Mouse (Mus musculus) thymus, postnatal 10 days (tissue): Measurements from ENCODE around the gene Erbb4.

Source experiments
- DNase-seq, 2 experiments: peaks; one replicate each; pipeline ENCODE4 v3.0.0; 2021; ENCODE audit warnings: low spot score in 2 of 2

The Erbb4 gene

GRCm38 (mm10) chr1:68517820-68518219 is 590.0 kb downstream of the Erbb4 start:
- no peak for DNase-seq

- no peak for DNase-seq
These were observed 604.0 kb downstream of the Erbb4 start for GRCm38 (mm10) chr1:68503873-68504272.

GRCm38 (mm10) chr1:68501561-68501960 is 606.3 kb downstream of the Erbb4 start:
- DNase-seq: no peak

- DNase-seq: no peak
These were observed 641.4 kb downstream of the Erbb4 start for GRCm38 (mm10) chr1:68466390-68466960.

GRCm38 (mm10) chr1:68451274-68451673 is 656.6 kb downstream of the Erbb4 start:
- DNase-seq: no peak

- no peak for DNase-seq
These were observed 683.4 kb downstream of the Erbb4 start for GRCm38 (mm10) chr1:68424336-68424983.

- DNase-seq: no peak
These were observed 706.7 kb downstream of the Erbb4 start for GRCm38 (mm10) chr1:68401204-68401603.

GRCm38 (mm10) chr1:68371531-68371930 is 736.3 kb downstream of the Erbb4 start:
- DNase-seq: no peak

GRCm38 (mm10) chr1:68333714-68334113 is 774.1 kb downstream of the Erbb4 start:
- no peak for DNase-seq

- DNase-seq: no peak
These were observed 802.0 kb downstream of the Erbb4 start for GRCm38 (mm10) chr1:68305813-68306212.

GRCm38 (mm10) chr1:68284443-68284842 is 823.4 kb downstream of the Erbb4 start:
- no peak for DNase-seq

- no peak for DNase-seq
These were observed 832.0 kb downstream of the Erbb4 start for GRCm38 (mm10) chr1:68275819-68276218.

GRCm38 (mm10) chr1:68178580-68178979 is 929.3 kb downstream of the Erbb4 start:
- DNase-seq: no peak

- DNase-seq: no peak
These were observed 952.6 kb downstream of the Erbb4 start for GRCm38 (mm10) chr1:68155253-68155652.

- DNase-seq: no peak
These were observed 957.3 kb downstream of the Erbb4 start for GRCm38 (mm10) chr1:68150572-68150971.

GRCm38 (mm10) chr1:68142562-68143350 is 965.1 kb downstream of the Erbb4 start:
- no peak for DNase-seq

GRCm38 (mm10) chr1:68134943-68135342 is 972.9 kb downstream of the Erbb4 start:
- DNase-seq: no peak

- no peak for DNase-seq
These were observed 973.4 kb downstream of the Erbb4 start for GRCm38 (mm10) chr1:68134450-68134849.

- DNase-seq: no peak
These were observed 984.3 kb downstream of the Erbb4 start for GRCm38 (mm10) chr1:68123541-68123940.

- DNase-seq: no peak
These were observed 987.5 kb downstream of the Erbb4 start for GRCm38 (mm10) chr1:68120364-68120763.

- DNase-seq: no peak
These were observed 992.1 kb downstream of the Erbb4 start for GRCm38 (mm10) chr1:68115721-68116120.

- no peak for DNase-seq
These were observed 1001.4 kb downstream of the Erbb4 start for GRCm38 (mm10) chr1:68106543-68106860.
